Mouse (Mus musculus) forebrain, embryonic 16.5 days (tissue): ENCODE results near the gene Filip1l. TPM values are rescaled to one million over a fixed set of nuclear protein-coding genes. Genes with fewer than 3 reads are reported as not detected.

Experiments used
- ATAC-seq: fragments of 200-750 bp; cut with Nextera tagmentation; 2 replicates; pipeline ENCODE4 v1.8.0; 2017; ENCODE audit warnings: mild to moderate bottlenecking, moderate library complexity
- H3K27ac ChIP-seq: fragments of 300-500 bp; sonication (generic); 2 replicates; pipeline ENCODE4 v1.5.1; 2014; ENCODE audit warnings: low read length, control low read depth
- H3K27me3 ChIP-seq: fragments of 300-500 bp; sonication (generic); replicated peaks from 2 replicates; pipeline ENCODE4 v1.6.1; 2014; ENCODE audit warnings: low read length; ENCODE audit not compliant: control insufficient read depth, insufficient read depth
- H3K36me3 ChIP-seq: fragments of 300-500 bp; sonication (generic); 2 replicates; pipeline ENCODE4 v1.6.1; 2014; ENCODE audit not compliant: control insufficient read depth, insufficient read depth
- H3K4me1 ChIP-seq: fragments of 300-500 bp; sonication (generic); replicated peaks from 2 replicates; pipeline ENCODE4 v1.6.1; 2014; ENCODE audit warnings: low read length; ENCODE audit not compliant: control insufficient read depth, insufficient read depth
- H3K4me2 ChIP-seq: fragments of 300-500 bp; sonication (generic); 2 replicates; pipeline ENCODE4 v1.6.1; 2014; ENCODE audit warnings: mild to moderate bottlenecking, low read length, control low read depth
- H3K4me3 ChIP-seq: fragments of 300-500 bp; sonication (generic); replicated peaks from 2 replicates; pipeline ENCODE4 v1.5.1; 2014; ENCODE audit warnings: mild to moderate bottlenecking, low read length, control low read depth
- H3K9ac ChIP-seq: fragments of 300-500 bp; sonication (generic); replicated peaks from 2 replicates; pipeline ENCODE4 v1.6.1; 2014; ENCODE audit warnings: low read depth, low read length, control low read depth
- H3K9me3 ChIP-seq: fragments of 300-500 bp; sonication (generic); 2 replicates; pipeline ENCODE4 v1.6.1; 2016; ENCODE audit warnings: low read length; ENCODE audit not compliant: control insufficient read depth
- WGBS: fragments of 180-500 bp; shearing (Covaris S2); extraction: QIAGEN DNeasy Blood & Tissue Kit; methylation state at CpG from one replicate; pipeline ENCODE4 v1.1.7; 2014; 5-methylcytosine and 5-hydroxymethylcytosine counted together
- polyA plus RNA-seq: library from polyadenylated mRNA; unstranded; fragments of >200 nt; fragmentation: Nextera tagmentation; extraction: Ambion mirVana; gene quantifications from 2 replicates; pipeline ENCODE4 v1.2.1, GENCODE M21; 2015

Gene Filip1l
- polyA plus RNA-seq, 1 experiment from 2014 or later = 2.2 TPM

DNA sequence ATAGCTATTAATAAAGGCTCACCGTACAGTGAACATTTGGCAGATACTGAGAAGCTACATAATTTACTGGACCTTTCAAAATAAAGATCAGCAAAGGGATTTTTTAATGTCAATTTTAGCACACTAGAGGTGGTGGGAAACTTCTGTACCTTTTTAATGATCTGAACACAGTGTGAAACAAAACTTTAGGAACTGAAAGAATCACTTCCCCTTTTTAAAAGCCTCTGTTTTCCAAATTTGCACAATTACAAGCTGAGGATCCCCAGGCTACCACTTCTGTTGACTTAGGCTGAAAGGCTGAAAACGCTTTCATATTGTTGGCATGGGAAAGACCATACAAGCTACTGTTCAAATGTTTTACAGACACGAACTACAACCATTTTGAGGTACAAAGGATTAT lies 197.2 kb downstream of the Filip1l start:
- H3K4me2 ChIP-seq = no peak overlapping the region
- no peak overlapping the region for H3K4me3 ChIP-seq
- H3K4me1 ChIP-seq = peaks cover 5% of the 10 kb centered on the region
- no peaks in the 10 kb centered on the region for H3K36me3 ChIP-seq
- no peak overlapping the region for H3K27ac ChIP-seq
- no peaks in the 10 kb centered on the region for H3K9me3 ChIP-seq
- ATAC-seq = no peak
- WGBS = 48% methylated on average over 3 of the region's 3 CpGs
- H3K27me3 ChIP-seq = peaks cover 4% of the 10 kb centered on the region
- no peak overlapping the region for H3K9ac ChIP-seq

DNA sequence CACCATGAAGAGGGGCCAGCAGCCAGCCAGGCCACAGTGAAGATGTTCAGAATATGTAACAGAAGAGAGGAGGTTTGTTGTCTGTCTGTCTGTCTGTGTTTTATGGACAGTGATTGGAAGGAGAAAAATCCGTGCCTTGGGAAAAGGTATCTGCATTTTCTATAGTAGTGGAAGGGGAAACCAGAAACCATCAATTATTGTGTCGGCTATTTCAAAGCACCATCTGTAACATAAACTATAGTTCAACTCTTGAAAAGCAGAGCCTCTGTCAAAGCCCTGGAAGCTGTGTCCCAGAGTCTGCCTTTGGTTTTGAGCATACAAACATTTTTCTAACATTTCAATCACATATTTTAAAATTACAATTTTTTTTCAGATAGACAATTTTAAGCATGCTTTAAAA lies 197.9 kb downstream of the Filip1l start:
- no peak overlapping the region for H3K9ac ChIP-seq
- no peaks in the 10 kb centered on the region for H3K36me3 ChIP-seq
- H3K27me3 ChIP-seq = peaks cover 4% of the 10 kb centered on the region
- no peaks in the 10 kb centered on the region for H3K9me3 ChIP-seq
- H3K4me1 ChIP-seq = peaks cover 5% of the 10 kb centered on the region
- H3K4me3 ChIP-seq = no peak overlapping the region
- H3K4me2 ChIP-seq = no peak overlapping the region
- ATAC-seq = no peak
- 36% methylated on average over 2 of the region's 2 CpGs for WGBS
- H3K27ac ChIP-seq = no peak overlapping the region

DNA sequence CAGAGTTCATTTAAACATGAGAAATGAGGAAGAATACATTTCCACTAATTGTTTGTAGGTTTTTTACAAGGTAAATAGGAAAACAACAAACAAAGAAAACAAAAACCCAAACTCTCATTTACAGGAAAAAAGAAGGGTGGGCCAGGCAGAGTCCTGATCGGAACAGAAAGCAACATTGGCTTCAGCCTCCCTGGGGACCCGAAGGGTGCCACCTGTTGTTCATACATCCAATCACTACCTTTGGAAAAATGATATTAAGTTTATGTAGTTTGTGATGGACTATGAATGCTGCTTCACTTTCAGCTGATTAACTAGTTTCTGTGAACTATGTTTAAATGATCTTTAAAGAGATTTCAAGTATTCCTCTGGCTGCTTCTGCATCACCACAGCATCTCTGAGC lies 198.7 kb downstream of the Filip1l start:
- Histone ChIP-seq H3K27me3 (peaks cover 4% of the 10 kb centered on the region), H3K36me3 (no peaks in the 10 kb centered on the region), H3K9ac (no peak overlapping the region), H3K4me2 (no peak overlapping the region), H3K4me3 (no peak overlapping the region), H3K4me1 (peaks cover 5% of the 10 kb centered on the region), H3K9me3 (no peaks in the 10 kb centered on the region), H3K27ac (no peak overlapping the region)
- 80% methylated on average over 2 of the region's 2 CpGs for WGBS
- ATAC-seq = no peak

DNA sequence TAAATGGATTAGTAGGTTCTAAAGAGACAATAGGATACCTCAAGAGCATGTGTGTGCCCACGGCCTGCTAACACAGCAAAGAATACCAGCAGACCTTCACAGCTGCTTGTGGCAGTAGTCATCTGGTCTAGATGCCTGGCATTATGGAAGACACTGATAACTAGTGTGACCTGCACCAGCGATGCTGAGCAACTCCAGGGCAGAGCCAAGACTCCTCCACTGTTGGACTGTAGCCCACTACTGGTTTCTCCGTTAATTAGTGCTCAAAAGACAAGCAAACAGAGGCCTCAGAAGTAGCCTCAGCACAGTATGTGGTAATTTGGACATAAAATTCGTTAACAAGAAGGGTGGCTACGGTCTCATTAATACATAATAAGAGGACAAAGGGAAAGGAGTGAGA lies 199.8 kb downstream of the Filip1l start:
- peaks cover 4% of the 10 kb centered on the region for H3K27me3 ChIP-seq
- peaks cover 5% of the 10 kb centered on the region for H3K4me1 ChIP-seq
- H3K4me2 ChIP-seq = no peak overlapping the region
- H3K4me3 ChIP-seq = no peak overlapping the region
- no peaks in the 10 kb centered on the region for H3K9me3 ChIP-seq
- H3K9ac ChIP-seq = no peak overlapping the region
- 31% methylated on average over 5 of the region's 5 CpGs for WGBS
- H3K36me3 ChIP-seq = no peaks in the 10 kb centered on the region
- H3K27ac ChIP-seq = no peak overlapping the region
- no peak for ATAC-seq

DNA sequence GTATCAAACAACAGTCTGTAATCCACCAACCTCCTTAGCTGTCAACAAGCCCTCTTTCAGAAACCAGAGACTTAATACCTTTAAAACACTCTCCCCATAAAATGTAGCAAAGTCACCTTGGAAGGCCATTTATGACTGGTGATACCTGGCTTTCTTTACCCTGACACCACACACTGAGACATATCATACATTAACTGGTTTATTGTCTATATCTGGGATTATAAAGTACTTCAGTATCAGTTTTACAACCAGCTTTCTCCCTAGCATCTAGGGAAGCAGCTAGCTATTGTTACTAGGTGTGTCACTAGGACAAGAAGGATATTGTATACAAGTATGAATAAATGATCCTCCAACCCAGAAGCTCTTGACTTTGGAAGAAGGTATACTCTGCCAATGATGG lies 200.3 kb downstream of the Filip1l start:
- H3K9me3 ChIP-seq = no peaks in the 10 kb centered on the region
- no peak for ATAC-seq

DNA sequence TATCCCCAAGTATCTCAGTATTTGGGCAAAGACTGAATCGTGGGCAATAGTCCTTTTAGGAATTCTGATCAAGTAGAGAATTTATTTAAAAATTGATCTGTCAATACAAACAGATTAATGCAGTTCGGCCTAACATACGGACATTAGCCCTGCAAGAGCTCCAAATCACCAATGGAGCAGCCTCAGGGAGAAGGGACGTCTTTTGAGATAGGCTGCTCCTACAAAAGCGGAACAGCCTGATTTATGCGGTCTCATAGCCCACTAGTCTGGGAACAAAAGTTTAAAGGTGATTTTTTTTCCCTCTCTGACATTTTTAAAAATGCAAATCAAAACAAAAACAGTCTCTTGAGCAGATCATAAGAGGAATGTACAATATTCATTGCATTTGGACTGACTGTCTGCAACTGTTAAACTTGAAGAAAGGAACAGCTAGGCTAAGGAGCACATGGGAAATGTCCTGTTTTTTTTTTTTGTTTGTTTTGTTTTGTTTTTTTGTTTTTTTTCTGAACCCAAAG lies 202.1 kb downstream of the Filip1l start:
- Histone ChIP-seq H3K4me2 (no peak overlapping the region), H3K4me3 (no peak overlapping the region), H3K36me3 (no peaks in the 10 kb centered on the region), H3K27me3 (no peaks in the 10 kb centered on the region; the same call in 1 of the 2 replicates), H3K9me3 (no peaks in the 10 kb centered on the region), H3K9ac (no peak overlapping the region), H3K27ac (no peak overlapping the region), H3K4me1 (no peaks in the 10 kb centered on the region)
- WGBS = 74% methylated on average over 6 of the region's 6 CpGs
- ATAC-seq = no peak

More for the DNA sequence above, 200.3 kb downstream of the Filip1l start:
- Histone ChIP-seq H3K4me2 (no peak overlapping the region), H3K4me1 (peaks cover 5% of the 10 kb centered on the region), H3K27ac (no peak overlapping the region), H3K4me3 (no peak overlapping the region), H3K9ac (no peak overlapping the region), H3K27me3 (no peaks in the 10 kb centered on the region; the same call in none of the 2 replicates), H3K36me3 (no peaks in the 10 kb centered on the region)

DNA sequence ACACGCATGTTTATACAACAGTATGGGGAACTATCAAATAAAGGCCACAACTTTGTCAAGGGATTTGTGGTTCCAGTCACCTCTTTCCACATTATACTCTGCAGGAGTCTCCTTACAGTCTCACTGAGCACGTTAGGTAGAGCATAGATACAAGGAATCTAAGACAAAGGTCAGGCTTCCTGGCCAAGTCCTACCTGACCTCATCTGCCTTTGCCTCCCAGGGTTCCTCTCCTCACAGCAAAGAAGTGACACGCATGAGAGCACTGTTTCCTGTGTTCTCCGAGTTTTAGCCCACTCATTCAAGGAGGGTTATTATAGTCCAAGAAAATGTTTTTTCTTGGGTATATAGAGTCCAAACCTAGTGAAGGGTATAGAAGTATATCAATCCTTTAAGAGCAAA lies 202.8 kb downstream of the Filip1l start:
- no peaks in the 10 kb centered on the region for H3K36me3 ChIP-seq
- H3K4me2 ChIP-seq = no peak overlapping the region
- no peak for ATAC-seq
- no peaks in the 10 kb centered on the region for H3K4me1 ChIP-seq
- H3K27me3 ChIP-seq = no peaks in the 10 kb centered on the region; the same call in 1 of the 2 replicates
- H3K27ac ChIP-seq = no peak overlapping the region
- no peaks in the 10 kb centered on the region for H3K9me3 ChIP-seq
- WGBS = 72% methylated on average over 4 of the region's 4 CpGs
- no peak overlapping the region for H3K4me3 ChIP-seq
- H3K9ac ChIP-seq = no peak overlapping the region

DNA sequence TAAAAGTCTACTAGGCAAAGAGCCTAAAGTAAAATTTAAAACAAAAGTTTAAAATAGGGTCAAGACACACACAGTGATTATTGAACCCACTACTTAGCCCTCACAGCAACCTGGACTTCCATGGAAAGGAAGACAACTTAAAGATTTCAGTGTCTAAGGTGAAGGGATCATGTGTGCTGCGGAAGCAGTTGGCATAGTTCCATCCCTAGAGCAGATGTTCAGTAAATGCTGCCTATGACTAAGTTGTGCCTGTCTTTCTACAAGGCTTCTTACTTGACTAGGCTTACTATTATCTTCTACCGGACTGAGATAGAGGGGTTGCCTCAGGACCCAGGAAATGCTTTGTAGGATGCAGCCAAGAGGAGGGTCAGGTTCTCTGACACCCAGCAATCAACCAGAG lies 203.4 kb downstream of the Filip1l start:
- no peaks in the 10 kb centered on the region for H3K4me1 ChIP-seq
- H3K27me3 ChIP-seq = no peaks in the 10 kb centered on the region
- H3K4me2 ChIP-seq = no peak overlapping the region
- no peaks in the 10 kb centered on the region for H3K9me3 ChIP-seq
- H3K4me3 ChIP-seq = no peak overlapping the region
- no peaks in the 10 kb centered on the region for H3K36me3 ChIP-seq
- H3K9ac ChIP-seq = no peak overlapping the region
- ATAC-seq = no peak
- 79% methylated on average over 2 of the region's 2 CpGs for WGBS
- no peak overlapping the region for H3K27ac ChIP-seq

DNA sequence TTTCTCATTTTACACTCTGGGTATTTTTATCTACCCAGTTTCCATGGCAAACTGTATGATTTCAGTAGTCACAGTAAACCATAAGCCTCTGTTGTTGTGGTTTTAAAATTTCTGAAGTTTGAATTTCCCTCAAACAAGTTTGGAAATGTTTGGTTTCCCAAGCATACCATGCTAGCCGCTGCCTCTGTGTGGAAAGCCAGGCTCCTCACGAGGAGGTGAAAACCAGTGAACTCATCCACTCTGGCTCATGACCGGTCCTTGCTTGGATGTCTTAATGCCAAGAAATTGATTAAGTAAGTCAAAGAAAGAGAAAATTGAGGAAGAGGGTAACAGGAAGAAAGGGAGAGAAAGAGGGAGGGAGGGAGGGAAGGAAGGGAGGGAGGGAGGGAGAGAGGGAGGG lies 205.4 kb downstream of the Filip1l start:
- Histone ChIP-seq H3K27ac (no peak overlapping the region), H3K4me1 (no peaks in the 10 kb centered on the region), H3K36me3 (no peaks in the 10 kb centered on the region), H3K4me2 (no peak overlapping the region), H3K4me3 (no peak overlapping the region), H3K9ac (no peak overlapping the region), H3K27me3 (no peaks in the 10 kb centered on the region), H3K9me3 (no peaks in the 10 kb centered on the region)
- WGBS = 89% methylated on average over 3 of the region's 3 CpGs
- no peak for ATAC-seq

DNA sequence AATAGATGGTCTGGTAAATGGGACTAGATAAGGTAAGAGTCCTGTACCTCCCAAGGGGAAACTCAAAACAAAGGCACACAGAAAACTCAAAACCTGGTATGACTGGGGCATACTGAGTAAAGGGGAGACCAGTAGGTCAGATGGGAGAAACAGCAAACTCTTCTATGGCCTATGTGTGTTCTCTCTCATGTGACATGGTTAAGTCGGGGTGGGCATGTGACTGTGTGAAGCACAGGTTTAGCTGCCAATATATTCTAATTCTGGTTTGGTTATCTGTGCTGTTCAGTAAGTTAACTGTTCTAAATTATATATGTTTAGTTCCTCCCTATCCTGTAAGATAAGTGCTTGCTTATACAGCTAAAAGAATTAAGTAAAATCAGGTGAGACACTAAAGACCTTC lies 207.3 kb downstream of the Filip1l start:
- no peaks in the 10 kb centered on the region for H3K27me3 ChIP-seq
- no peaks in the 10 kb centered on the region for H3K36me3 ChIP-seq
- H3K9me3 ChIP-seq = no peaks in the 10 kb centered on the region
- no peak for ATAC-seq
- H3K9ac ChIP-seq = no peak overlapping the region
- H3K27ac ChIP-seq = no peak overlapping the region
- H3K4me2 ChIP-seq = no peak overlapping the region
- H3K4me1 ChIP-seq = no peaks in the 10 kb centered on the region
- no peak overlapping the region for H3K4me3 ChIP-seq
- WGBS = 91% methylated on average over 1 of the region's 1 CpGs
